ENCODE assay signal across 12 mouse cellular contexts in the genomic region with DNA sequence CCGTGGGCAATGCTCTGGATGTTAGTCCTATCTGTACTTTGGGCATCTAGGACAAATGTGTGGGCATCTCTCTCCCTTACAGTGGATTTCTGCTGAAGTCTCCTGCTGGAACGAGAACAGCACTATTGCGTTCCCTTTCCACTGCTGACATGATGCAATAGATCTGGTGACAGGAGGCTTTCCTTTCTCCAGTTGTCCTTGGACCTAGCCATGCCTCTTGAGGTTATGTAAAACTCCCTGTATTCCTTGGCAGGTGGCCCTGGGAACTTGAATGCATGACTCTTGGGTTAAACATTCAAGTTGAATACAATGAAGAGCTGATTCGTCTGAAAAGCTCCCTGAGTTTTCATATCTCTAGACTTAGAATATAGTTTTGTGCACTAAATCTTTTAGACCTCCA.
DNase-seq lines count a peak whose midpoint lies in the region; ATAC-seq lines count a peak whose summit lies in the region.
"Had no signal": no experiment of that assay in that cellular context is flagged by ENCODE, and none has a peak within 500 bp of the region (broad histone marks: within the 10 kb centered on the region; RNA-seq: fewer than 3 reads in every experiment).

No protein-coding gene starts in this region.

- 63% methylated on average over 4 of the region's 4 CpGs for WGBS in heart, embryonic 12.5 days

- no peak overlapping the region for H3K27ac ChIP-seq in heart, embryonic 12.5 days (ENCODE audit: poor library complexity, severe bottlenecking)
- H3K27ac ChIP-seq: embryonic facial prominence, embryonic 13.5 days had no signal

- intact Hi-C loops in heart, postnatal 10 days (cut with DNase I) = no loop called here

- H3K9me3 ChIP-seq in heart, embryonic 12.5 days (replicated peaks) = no peaks in the 10 kb centered on the region
- H3K9me3 ChIP-seq: embryonic facial prominence, embryonic 13.5 days had no signal

- DNase-seq in heart, adult 11 months = peak; percentile 95
- peak; percentile 88 for DNase-seq in adrenal gland, adult 2 months
- peak; percentile 42 to 52 for DNase-seq in heart, postnatal 10 days
- DNase-seq in lung, postnatal 14 days = peak; percentile 59
- DNase-seq in retina, embryonic 14.5 days (ENCODE audit: low spot score) = no peak
- DNase-seq in thymus, postnatal 25 days = no peak
- DNase-seq: cerebellum, adult 11-12 months had no signal

- H3K4me1 ChIP-seq in heart, embryonic 12.5 days (replicated peaks) = no peaks in the 10 kb centered on the region
- H3K4me1 ChIP-seq: embryonic facial prominence, embryonic 13.5 days had no signal

- ATAC-seq in heart, embryonic 12.5 days (ENCODE audit: insufficient number of reproducible peaks, low FRiP score) = no peak
- ATAC-seq in cerebellum, adult (ENCODE audit: insufficient number of reproducible peaks, low FRiP score, low TSS enrichment) = no peak
- ATAC-seq: inflammation-experienced regulatory T-cells, adult 6 months; midbrain, embryonic 16.5 days had no signal

- H3K36me3 ChIP-seq in heart, embryonic 12.5 days = no peaks in the 10 kb centered on the region
- H3K36me3 ChIP-seq: embryonic facial prominence, embryonic 13.5 days had no signal

- H3K4me2 ChIP-seq in heart, embryonic 12.5 days = no peak overlapping the region
- H3K4me2 ChIP-seq: embryonic facial prominence, embryonic 13.5 days had no signal

- no peak overlapping the region for H3K4me3 ChIP-seq in heart, embryonic 12.5 days
- H3K4me3 ChIP-seq: embryonic facial prominence, embryonic 13.5 days had no signal

- no peaks in the 10 kb centered on the region for H3K27me3 ChIP-seq in heart, embryonic 12.5 days (replicated peaks)
- H3K27me3 ChIP-seq: embryonic facial prominence, embryonic 13.5 days had no signal

- H3K9ac ChIP-seq in heart, embryonic 12.5 days = no peak overlapping the region
- H3K9ac ChIP-seq: embryonic facial prominence, embryonic 13.5 days had no signal

Comparison
In these comparisons a context has a peak if more than half of its experiments do, and no peak if none do; other contexts are left out.
1. DNase-seq: peak in heart, adult 11 months (single experiment), adrenal gland, adult 2 months (single experiment), heart, postnatal 10 days (2 of 2) and lung, postnatal 14 days (single experiment); none in retina, embryonic 14.5 days (single experiment) and thymus, postnatal 25 days (single experiment).